Mouse (Mus musculus) MEL-GATA-1-ER (cell line): ENCODE measurements around the gene Mapk6.

Source experiments
- DNase-seq: peaks from one replicate; pipeline ENCODE4 v3.0.0-alpha.2; 2012; ENCODE audit warnings: low read depth; ENCODE audit errors: extremely low read depth

Mapk6 gene

GRCm38 (mm10) chr9:75424358-75425150 is 14.7 kb upstream of the Mapk6 start:
- no peak for DNase-seq

- no peak for DNase-seq
These were observed 13.9 kb upstream of the Mapk6 start for GRCm38 (mm10) chr9:75423683-75424082.

DNA sequence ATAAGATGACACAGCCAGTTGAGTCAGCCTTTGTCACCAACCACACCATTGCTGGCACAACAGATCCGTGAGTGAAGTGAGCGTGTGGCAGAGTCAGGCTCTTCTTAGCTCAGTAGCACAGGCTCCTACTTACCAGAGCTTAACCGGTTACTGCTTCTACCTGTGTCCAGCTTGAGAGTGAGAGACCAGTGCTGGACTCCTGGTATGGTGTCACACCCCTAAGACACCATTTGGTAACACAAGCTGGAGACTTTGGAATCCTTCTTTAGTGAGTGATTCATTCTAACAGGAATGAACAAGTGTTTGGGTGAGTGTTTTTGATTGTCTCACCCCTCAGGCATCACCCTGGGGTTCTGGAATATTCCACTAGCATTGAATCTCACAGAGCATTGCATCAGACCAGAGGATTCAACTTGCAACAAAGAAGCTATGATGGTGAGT is 12.5 kb upstream of the Mapk6 start:
- no peak for DNase-seq

DNA sequence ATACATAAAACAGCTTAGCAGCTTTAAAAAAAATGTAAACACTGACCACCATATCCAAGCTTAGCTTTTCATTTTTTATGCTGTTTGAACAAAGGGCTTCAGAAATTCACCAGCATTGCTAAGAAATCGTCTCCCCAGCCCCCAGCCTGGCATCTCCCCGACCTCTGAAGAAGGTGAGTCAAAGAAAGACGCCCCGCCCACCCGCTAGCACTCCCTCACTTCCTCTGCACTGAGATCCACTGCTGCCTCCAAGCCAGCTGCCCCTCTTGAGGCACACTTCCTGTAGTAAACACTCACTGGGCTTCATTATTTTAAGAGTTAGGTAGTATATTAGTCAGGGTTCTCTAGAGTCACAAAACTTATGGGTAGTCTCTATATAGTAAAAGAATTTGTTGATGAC is 4.4 kb upstream of the Mapk6 start:
- no peak for DNase-seq

DNA sequence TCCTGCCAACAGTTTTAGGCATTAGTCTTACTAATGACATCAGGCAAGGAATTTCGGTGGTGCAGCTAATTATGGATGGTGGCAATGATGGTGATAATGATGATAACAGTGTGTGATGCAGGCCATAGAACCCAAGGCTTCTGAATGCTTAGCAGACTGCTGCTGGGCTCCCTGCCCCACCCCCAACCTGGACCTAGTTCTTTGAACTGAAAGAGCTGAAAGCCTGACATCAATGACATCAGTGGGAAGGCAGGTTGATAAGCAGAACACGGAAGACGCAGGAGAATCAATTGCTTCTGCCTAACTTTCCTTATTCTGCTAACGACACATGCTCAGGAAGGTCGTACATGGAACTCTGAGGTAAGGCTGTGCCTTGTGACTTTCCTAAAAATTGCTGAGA is 3.4 kb upstream of the Mapk6 start:
- no peak for DNase-seq

DNA sequence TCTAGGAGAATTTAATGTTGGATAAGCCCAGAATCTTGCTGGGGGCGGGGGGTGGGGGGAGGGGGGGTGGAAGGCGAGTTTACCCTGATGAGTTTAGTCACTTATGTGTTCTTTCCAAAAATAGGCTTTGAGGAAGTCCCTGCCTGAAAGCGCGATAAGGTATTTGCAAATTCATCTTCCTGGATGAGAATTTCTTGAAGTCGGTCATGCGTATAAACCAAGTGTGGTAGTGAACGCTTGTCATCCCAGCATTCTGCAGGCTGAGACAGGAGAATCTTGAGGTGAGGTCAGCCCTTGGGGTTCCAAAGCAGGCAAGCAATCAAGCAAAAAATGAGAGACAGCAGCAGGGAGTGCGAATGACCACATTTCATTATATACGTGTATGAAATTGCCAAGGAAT is 1.8 kb upstream of the Mapk6 start:
- no peak for DNase-seq

- DNase-seq = no peak
These were observed 1.2 kb upstream of the Mapk6 start for GRCm38 (mm10) chr9:75410868-75411487.

DNA sequence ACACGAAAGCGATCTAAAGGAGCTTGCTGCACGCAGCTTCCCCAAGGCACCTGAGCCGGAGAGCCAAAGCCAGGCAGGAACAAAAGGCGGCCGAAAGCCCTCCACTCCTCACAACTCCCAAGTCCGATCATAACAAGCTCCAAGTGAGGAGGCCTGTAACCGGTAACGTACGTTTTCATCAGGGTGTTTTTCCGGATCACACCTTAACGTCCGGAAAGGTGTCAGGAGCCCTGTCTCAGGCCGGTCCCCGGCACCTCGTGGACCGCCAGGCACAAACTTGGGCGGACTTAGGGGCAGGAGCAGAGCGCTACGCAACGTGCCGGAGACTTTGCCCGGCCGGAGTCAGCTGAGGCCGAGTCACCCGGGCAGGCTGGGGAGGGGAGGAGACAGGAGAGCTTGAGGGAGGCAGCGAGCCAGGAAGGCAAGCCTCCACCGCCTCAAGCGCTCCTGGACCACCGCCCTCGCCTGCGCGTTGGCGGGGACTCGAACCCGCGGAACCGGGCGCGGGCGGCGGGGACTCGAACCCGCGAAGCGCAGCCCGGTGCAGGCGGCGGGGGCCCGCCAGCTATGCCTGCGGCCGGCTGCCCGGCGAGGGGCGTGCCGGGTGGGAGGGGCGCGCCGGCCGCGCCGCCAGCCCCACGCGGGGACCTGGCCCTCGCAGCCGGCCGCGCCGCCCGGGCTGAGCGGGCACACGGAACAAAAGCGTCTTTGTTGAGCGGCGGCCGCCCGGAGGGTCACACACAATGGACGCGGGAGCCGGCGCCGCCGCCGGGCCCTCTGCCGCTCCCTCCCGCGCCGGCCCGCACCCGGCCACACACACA is 564 bp downstream of the Mapk6 start:
- DNase-seq = peak; percentile 36

DNA sequence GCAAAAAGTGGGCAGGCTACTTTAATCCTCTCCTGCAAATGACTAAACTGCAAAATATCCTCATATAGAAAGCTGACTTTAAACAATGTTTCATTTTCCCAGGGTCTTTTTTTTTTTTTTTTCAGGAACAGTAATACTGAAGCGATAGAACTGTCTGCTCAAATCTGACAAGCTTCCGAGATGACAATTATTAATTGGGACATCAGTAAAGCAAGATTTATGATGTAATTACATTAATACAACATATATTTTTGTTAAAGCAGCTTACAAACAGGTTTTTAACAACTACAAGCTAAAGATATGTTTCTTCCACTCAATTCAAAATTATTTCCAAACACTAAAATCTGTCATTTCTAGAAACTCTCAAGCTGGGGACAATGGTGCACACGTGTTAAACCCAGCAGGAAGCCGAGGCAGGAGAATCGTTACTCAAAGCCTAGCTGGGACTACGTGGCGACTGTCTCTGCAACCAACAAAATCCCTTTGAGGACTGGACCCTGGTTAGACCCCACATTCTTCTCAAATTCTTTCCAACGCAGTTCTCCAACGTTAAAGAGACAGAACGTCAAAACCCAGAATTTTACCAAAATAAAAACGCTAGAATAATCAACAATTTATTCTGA is 1.5 kb downstream of the Mapk6 start:
- no peak for DNase-seq

- no peak for DNase-seq
These were observed 2.0 kb downstream of the Mapk6 start for GRCm38 (mm10) chr9:75407803-75408202.

- DNase-seq = no peak
These were observed 3.7 kb downstream of the Mapk6 start for GRCm38 (mm10) chr9:75406121-75406520.

DNA sequence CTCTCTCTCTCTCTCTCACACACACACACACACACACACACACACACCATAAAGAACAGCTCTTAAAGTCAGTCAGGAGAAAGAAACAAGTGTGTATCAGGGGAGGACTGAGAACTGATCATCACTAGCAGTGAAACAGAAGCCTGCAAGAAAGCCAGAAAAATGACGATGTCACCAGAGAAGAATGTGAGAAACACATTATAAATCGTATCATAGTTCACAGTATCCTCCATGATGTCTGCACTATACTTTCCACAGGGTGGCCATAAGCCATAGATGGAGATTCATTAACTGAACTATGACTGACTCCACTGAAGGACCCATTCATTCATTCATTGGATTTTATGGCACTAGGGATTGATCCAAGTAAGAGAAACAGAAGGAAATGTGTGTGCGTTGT is 6.3 kb downstream of the Mapk6 start:
- DNase-seq = no peak

GRCm38 (mm10) chr9:75401593-75402504 is 8.0 kb downstream of the Mapk6 start:
- no peak for DNase-seq

DNA sequence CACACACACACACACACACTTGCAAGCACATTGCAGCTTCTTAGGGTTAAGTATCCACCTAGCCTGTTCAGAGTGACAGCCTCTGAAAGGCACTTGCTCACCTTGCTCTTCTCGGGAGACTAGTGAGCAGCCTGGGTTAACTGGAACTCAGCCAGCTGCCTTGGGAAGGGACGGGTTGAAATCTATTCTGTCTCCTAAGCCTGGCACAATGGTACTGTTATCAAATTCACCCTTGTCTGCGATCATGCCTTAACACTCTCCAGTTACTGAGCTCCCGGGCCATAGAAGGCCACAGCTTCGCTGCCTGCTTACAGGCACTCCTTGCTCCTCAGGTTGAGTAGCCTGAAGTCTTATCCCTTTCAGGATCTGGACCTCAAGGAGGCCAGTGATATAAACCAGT is 9.2 kb downstream of the Mapk6 start:
- no peak for DNase-seq

DNA sequence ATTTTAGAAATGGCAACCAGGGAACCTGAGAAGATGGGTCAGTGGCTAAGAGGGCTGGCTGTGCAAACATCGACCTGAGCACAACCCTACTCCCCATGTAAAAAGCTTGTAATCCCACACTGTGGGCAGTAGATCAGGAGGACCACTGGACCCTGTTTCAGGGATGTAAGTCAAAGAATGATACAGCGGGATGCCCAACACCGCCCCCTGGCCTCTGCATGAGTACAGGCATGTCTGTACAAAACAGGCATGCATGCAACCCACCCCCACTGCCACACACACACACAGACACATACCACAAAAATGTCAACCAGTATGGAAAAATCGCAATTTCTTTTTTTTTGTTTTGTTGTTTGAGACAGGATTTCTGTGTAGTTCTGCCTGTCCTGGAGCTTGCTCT is 10.7 kb downstream of the Mapk6 start:
- DNase-seq = no peak

DNA sequence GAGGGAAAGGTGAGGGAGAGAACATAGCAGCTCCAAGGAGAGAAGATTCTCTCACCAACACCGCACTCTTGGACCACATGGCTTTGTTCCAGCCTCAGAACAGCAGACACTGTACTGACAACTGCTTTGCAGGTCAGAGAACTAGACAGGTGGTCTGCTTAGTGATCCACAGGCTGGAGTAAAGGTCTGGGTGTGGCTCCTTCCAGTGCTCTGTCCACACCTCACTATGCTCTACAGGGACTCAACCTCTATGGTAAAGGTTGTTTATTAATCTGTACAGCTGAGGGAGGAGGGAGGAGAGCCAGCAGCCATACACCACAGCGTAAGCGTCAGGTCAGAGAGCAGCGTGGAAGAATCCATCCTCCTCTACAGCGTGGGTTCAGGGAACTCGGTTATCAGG is 13.8 kb downstream of the Mapk6 start:
- no peak for DNase-seq

- no peak for DNase-seq
These were observed 16.6 kb downstream of the Mapk6 start for GRCm38 (mm10) chr9:75393251-75393650.

DNA sequence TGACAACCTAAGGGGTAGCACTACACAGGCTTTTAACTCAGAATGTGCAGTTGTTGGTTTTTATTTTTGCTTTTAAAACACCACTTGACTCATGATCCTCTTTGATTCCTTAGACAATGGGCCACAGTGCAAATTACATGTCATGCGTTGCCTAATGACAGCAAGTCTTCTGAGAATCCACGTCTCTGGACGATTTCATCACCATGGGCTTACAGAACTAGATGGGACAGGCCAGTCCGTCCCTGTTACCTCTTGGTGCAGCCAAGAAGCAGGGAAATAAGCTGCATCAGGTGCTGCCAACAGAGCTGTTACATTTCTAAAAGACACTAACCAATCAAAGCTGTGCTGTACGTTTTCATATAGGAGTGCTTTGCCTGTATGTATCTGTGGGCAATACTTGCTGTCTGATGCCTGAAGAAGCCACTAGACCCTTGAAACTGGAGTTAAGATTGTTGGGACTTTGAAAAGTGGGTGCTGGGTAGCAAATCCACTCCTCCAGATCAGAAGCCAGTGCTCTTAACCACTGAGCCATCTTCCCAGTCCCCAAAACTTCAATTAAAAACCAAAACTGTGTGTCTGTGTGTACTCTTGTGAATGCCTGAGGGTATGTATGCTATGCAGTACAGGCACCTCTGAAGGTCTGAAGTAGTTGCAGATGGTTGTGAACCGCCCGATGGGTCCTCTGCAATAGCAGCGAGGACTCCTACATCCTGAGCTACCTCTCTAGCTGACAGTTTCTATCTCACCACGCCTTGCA is 24.4 kb downstream of the Mapk6 start:
- DNase-seq = no peak

GRCm38 (mm10) chr9:75384337-75384962 is 25.4 kb downstream of the Mapk6 start:
- no peak for DNase-seq

DNA sequence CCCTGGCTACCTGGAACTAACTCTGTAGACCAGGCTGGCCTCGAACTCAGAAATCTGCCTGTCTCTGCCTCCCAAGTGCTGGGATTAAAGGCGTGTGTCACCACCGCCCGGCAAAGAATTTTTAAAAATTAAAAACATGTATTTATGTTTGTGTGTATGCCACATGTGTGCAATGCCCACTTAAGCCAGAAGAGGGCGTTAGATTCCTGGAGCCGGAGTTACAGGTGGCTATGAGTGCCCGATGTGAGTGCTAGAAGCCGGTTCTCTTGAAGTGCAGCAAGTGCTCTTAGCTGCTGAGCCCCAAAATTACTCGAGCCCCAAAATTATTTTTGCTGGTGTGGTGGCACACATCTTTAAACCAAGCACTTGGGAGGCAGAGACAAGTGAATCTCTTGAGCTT is 26.0 kb downstream of the Mapk6 start:
- peak; percentile 14 for DNase-seq
